Mouse (Mus musculus): ENCODE results near the gene Rtn1. TPM values are rescaled to one million over a fixed set of nuclear protein-coding genes. Genes with fewer than 3 reads are reported as not detected.
A peak's percentile ranks its signal among the peaks of the same experiment; 100 is the strongest.

Gene Rtn1
- total and polyA plus RNA-seq, 2 experiments from 2014 or later: 2,696 to 3,970 TPM

DNA sequence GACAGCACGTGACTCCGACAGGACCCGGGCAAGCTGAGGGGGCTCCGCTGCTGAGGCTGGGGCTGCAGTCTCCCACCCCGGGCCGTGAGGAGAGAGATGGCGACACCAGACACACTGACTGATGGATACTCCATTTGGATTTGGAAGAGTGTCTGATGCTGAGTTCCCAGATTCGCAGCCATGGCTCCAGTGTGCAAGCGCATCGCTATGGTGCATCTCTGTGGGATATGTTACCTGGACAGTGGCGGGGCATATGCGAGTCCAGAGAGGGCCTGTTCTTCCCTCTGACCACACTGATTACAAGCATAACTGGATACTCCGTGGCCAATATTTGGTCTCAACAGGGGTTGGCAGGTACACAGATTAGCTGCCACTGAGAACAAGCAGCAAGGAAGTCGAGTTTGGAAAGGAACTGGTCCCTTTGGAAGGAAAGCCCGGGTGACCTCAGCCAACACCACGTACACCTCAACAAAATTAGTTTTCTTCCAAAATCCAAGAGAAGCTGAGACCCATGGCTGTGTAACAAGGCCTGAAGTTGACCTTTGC lies 185.2 kb downstream of the Rtn1 start:
- H3K36me3 ChIP-seq (ENCODE audit: insufficient read depth, low read length): peaks cover 36% of the 10 kb centered on the region
- no peak overlapping the region for H3K9ac ChIP-seq (replicated peaks; ENCODE audit: low read length, poor library complexity, severe bottlenecking)
- ATAC-seq (ENCODE audit: low FRiP score) (no peak), DNase-seq (ENCODE audit: low spot score) (no peak)
- H3K27me3 ChIP-seq (ENCODE audit: insufficient read depth, low read length): no peaks in the 10 kb centered on the region
- no peaks in the 10 kb centered on the region for H3K9me3 ChIP-seq (ENCODE audit: low read length)
- H3K27ac ChIP-seq (ENCODE audit: low read depth, low read length): no peak overlapping the region
- H3K4me3 ChIP-seq (ENCODE audit: low read depth, low read length): no peak overlapping the region
- H3K4me1 ChIP-seq (ENCODE audit: insufficient read depth, low read length): peaks cover 11% of the 10 kb centered on the region; the same call in 1 of the 2 replicates
- TF ChIP-seq CTCF (IDR thresholded peaks at IDR 0.05): no peak
- no peak overlapping the region for H3K4me2 ChIP-seq (ENCODE audit: low read depth, low read length, poor library complexity, severe bottlenecking)
- WGBS: 92% methylated on average over 16 of the region's 16 CpGs

DNA sequence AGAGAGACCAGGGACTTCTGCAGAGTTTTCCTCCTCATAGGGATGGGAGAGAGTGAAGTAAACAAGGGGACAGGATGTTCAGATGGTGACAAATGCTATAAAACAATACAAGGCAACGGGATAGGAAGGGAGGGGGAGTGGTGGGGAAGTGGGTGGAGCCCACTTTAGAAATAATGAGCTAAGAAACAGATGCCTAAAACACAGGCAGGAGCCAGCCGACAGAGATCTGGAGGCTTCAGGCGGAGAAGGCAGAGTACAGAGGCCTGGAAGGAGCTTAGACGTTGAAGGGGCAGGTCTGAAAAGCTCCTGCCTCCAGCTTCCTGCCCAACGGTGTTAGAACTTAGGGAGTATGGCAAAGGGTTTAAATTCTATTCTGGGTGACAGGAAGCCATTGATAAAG lies 195.3 kb downstream of the Rtn1 start:
- Histone ChIP-seq H3K27ac (ENCODE audit: low read depth, low read length) (no peak overlapping the region), H3K9me3 (ENCODE audit: low read length) (no peaks in the 10 kb centered on the region), H3K9ac (replicated peaks; ENCODE audit: low read length, poor library complexity, severe bottlenecking) (no peak overlapping the region), H3K36me3 (ENCODE audit: insufficient read depth, low read length) (peaks cover 81% of the 10 kb centered on the region), H3K4me1 (ENCODE audit: insufficient read depth, low read length) (no peaks in the 10 kb centered on the region), H3K4me2 (ENCODE audit: low read depth, low read length, poor library complexity, severe bottlenecking) (no peak overlapping the region), H3K4me3 (ENCODE audit: low read depth, low read length) (no peak overlapping the region), H3K27me3 (ENCODE audit: insufficient read depth, low read length) (no peaks in the 10 kb centered on the region)
- DNase-seq (ENCODE audit: low spot score): no peak
- WGBS: 71% methylated on average over 5 of the region's 5 CpGs
- no peak for TF ChIP-seq CTCF (IDR thresholded peaks at IDR 0.05)
- no peak for ATAC-seq (ENCODE audit: low FRiP score)

DNA sequence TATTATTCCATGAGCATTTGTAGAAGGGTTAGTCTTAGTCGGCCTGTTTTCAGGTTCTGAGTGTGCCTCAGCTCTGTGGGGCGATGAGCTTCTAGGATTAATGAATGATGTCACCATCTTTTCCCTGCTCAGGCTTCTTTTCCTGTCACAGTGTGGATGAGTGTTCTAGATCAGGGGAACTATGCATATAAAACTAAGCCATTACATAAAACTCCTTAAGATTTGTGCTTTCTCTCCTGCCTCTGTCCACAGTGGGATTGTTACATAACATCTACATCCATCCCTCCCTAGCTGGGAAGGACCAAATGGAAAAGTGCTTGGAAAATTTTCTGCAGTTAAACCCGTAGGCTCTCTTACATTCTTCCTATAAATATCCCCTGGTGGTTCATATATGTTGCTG lies 208.0 kb downstream of the Rtn1 start:
- ATAC-seq (ENCODE audit: low FRiP score) (no peak), DNase-seq (ENCODE audit: low spot score) (no peak)
- Histone ChIP-seq H3K27me3 (ENCODE audit: insufficient read depth, low read length) (no peaks in the 10 kb centered on the region), H3K4me3 (ENCODE audit: low read depth, low read length) (no peak overlapping the region), H3K36me3 (ENCODE audit: insufficient read depth, low read length) (no peaks in the 10 kb centered on the region), H3K27ac (ENCODE audit: low read depth, low read length) (no peak overlapping the region), H3K4me1 (ENCODE audit: insufficient read depth, low read length) (no peaks in the 10 kb centered on the region), H3K9me3 (ENCODE audit: low read length) (no peaks in the 10 kb centered on the region), H3K9ac (replicated peaks; ENCODE audit: low read length, poor library complexity, severe bottlenecking) (no peak overlapping the region), H3K4me2 (ENCODE audit: low read depth, low read length, poor library complexity, severe bottlenecking) (no peak overlapping the region)
- 92% methylated on average over 3 of the region's 3 CpGs for WGBS
- TF ChIP-seq CTCF (IDR thresholded peaks at IDR 0.05): no peak

DNA sequence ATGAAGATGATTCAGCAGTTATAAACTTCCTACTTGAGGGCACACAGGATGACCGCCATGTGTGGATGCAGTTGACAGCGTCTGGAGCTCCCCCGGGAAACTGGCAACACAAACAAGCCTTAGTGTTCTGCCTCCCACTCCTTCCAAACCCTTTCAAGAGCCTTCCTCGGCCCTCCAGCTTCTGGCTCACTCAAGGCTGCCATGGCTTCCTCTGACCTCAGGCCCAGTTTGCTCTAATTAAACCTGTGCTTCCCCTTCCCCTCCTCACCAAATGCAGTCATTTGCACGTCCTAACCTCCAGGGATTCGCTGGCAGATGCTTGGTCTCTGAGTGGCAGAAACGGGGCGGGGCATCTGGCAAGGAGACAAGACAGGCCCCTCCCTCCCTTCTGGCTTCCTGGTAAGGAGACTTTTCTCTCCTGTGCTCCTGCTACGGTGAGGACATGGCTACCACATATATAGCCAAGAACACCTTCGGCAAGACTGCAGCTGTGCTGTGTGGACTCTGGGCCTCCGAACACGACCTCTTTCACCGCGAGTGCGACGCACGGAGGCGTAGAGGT lies 210.8 kb downstream of the Rtn1 start:
- Histone ChIP-seq H3K4me3 (ENCODE audit: low read depth, low read length) (no peak overlapping the region), H3K27me3 (ENCODE audit: insufficient read depth, low read length) (no peaks in the 10 kb centered on the region), H3K4me2 (ENCODE audit: low read depth, low read length, poor library complexity, severe bottlenecking) (no peak overlapping the region), H3K9me3 (ENCODE audit: low read length) (no peaks in the 10 kb centered on the region), H3K4me1 (ENCODE audit: insufficient read depth, low read length) (no peaks in the 10 kb centered on the region), H3K36me3 (ENCODE audit: insufficient read depth, low read length) (no peaks in the 10 kb centered on the region), H3K9ac (replicated peaks; ENCODE audit: low read length, poor library complexity, severe bottlenecking) (no peak overlapping the region), H3K27ac (ENCODE audit: low read depth, low read length) (no peak overlapping the region)
- ATAC-seq (ENCODE audit: low FRiP score) (peak; percentile 7; the same call in 1 of the 2 replicates), DNase-seq (ENCODE audit: low spot score) (peak; percentile 73)
- 63% methylated on average over 18 of the region's 18 CpGs for WGBS
- no peak for TF ChIP-seq CTCF (IDR thresholded peaks at IDR 0.05)

DNA sequence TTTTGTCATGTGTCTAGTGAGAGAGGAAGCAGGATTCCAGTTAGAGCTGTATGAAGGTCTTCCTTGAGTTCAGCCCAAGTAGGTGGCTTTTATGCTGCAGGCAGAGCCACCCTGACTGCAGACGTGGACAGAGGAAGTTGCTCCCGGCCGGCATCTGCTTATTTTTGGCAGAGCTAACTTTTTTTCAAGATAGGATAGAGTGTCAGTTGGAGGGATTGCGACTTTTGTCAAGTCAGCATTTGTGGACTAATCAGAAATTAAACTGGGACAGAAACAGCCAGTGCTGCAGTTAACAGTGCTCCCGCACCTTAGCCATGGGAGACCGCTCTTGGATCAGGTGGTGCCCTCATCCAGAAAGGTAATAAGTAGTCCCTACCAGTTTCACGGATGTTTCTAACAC lies 211.4 kb downstream of the Rtn1 start:
- H3K36me3 ChIP-seq (ENCODE audit: insufficient read depth, low read length): no peaks in the 10 kb centered on the region
- no peak overlapping the region for H3K27ac ChIP-seq (ENCODE audit: low read depth, low read length)
- no peaks in the 10 kb centered on the region for H3K27me3 ChIP-seq (ENCODE audit: insufficient read depth, low read length)
- no peak overlapping the region for H3K4me2 ChIP-seq (ENCODE audit: low read depth, low read length, poor library complexity, severe bottlenecking)
- H3K9me3 ChIP-seq (ENCODE audit: low read length): no peaks in the 10 kb centered on the region
- DNase-seq (ENCODE audit: low spot score) (no peak), ATAC-seq (ENCODE audit: low FRiP score) (no peak)
- H3K9ac ChIP-seq (replicated peaks; ENCODE audit: low read length, poor library complexity, severe bottlenecking): no peak overlapping the region
- TF ChIP-seq CTCF (IDR thresholded peaks at IDR 0.05): no peak
- H3K4me1 ChIP-seq (ENCODE audit: insufficient read depth, low read length): no peaks in the 10 kb centered on the region
- 66% methylated on average over 7 of the region's 7 CpGs for WGBS
- H3K4me3 ChIP-seq (ENCODE audit: low read depth, low read length): no peak overlapping the region

DNA sequence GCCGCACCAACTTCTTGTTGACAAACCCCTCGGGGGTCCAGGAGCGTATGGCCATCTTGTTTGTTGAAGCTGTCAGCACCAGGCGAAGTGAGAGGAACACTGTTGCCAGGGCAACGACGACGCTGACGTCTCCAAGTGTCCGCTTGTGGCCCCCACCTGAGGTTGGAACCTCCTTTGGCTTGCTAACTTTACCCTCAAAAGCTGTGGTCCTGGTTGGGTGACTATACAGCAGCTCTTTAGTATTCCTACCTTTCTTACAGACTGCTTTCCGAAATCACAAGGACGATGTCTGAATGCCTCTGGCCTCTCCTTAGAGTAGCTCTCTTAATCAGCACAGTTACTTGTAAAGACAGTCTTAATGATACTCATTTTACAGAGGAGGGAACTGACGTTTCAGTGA lies 223.9 kb downstream of the Rtn1 start, which contains the start of gene Ccdc175:
Gene Ccdc175, minus strand, starts transcription at position 101 of the 400 bp plus-strand sequence.
- H3K4me1 ChIP-seq (ENCODE audit: insufficient read depth, low read length): no peaks in the 10 kb centered on the region
- H3K9ac ChIP-seq (replicated peaks; ENCODE audit: low read length, poor library complexity, severe bottlenecking): no peak within 1 kb of the TSS
- no peaks in the 10 kb centered on the region for H3K36me3 ChIP-seq (ENCODE audit: insufficient read depth, low read length)
- no peaks in the 10 kb centered on the region for H3K27me3 ChIP-seq (ENCODE audit: insufficient read depth, low read length)
- H3K27ac ChIP-seq (ENCODE audit: low read depth, low read length): no peak within 1 kb of the TSS
- DNase-seq (ENCODE audit: low spot score): no peak
- no peak for ATAC-seq (ENCODE audit: low FRiP score)
- no peak within 1 kb of the TSS for H3K4me3 ChIP-seq (ENCODE audit: low read depth, low read length)
- H3K9me3 ChIP-seq (ENCODE audit: low read length): no peaks in the 10 kb centered on the region
- 87% methylated on average over 12 of the region's 12 CpGs for WGBS
- no peak within 1 kb of the TSS for H3K4me2 ChIP-seq (ENCODE audit: low read depth, low read length, poor library complexity, severe bottlenecking)
- no peak for TF ChIP-seq CTCF (IDR thresholded peaks at IDR 0.05)

Data from midbrain, postnatal 0 days (tissue).